In the genomic region with DNA sequence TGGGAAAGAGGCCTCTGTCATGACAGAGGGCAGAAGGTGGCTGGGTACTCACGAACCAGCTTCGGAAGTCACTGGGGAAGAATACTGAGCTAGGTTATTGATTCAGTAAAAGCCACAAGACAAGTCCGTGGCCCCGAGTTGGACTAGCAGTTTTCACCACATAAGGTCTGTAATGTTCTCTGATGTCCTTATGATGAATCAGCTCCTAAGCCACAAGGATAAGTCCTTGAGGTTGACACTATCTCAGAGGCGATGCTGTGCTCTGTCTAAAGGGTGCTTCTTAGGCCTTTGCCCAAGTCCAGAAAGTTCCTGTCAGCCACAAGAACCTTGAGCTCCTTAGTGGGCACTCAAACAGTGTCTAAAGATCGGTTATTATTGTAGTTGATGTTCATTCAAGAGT, we compare ENCODE assay signal across 13 mouse cellular contexts. TPM values are rescaled to one million over a fixed set of nuclear protein-coding genes. Genes with fewer than 3 reads are reported as not detected.
DNase-seq lines count a peak whose midpoint lies in the region; ATAC-seq lines count a peak whose summit lies in the region.
"Had no signal": no experiment of that assay in that cellular context is flagged by ENCODE, and none has a peak within 500 bp of the region (broad histone marks: within the 10 kb centered on the region; RNA-seq: fewer than 3 reads in every experiment).

No protein-coding gene starts in this region.

- 88% methylated on average over 6 of the region's 6 CpGs for WGBS in forebrain, embryonic 13.5 days
- WGBS in forebrain, embryonic 10.5 days: 91% methylated on average over 6 of the region's 6 CpGs
- WGBS in intestine, embryonic 15.5 days: 83% methylated on average over 6 of the region's 6 CpGs
- 92% methylated on average over 6 of the region's 6 CpGs for WGBS in intestine, embryonic 16.5 days
- 66% methylated on average over 6 of the region's 6 CpGs for WGBS in macrophage (ENCODE audit: missing documents)

- intact Hi-C loops in left cerebral cortex, postnatal 25 days (cut with DNase I): no loop called here

- H3K4me3 ChIP-seq in forebrain, embryonic 13.5 days: no peak overlapping the region
- H3K4me3 ChIP-seq in forebrain, embryonic 10.5 days: no peak overlapping the region
- H3K4me3 ChIP-seq in intestine, embryonic 15.5 days (replicated peaks): no peak overlapping the region
- no peak overlapping the region for H3K4me3 ChIP-seq in intestine, embryonic 16.5 days (ENCODE audit: low read length)
- peak overlapping the region; percentile 0 for H3K4me3 ChIP-seq in megakaryocyte, embryonic 14.5 days (replicated peaks)
- peak overlapping the region; percentile 77 for H3K4me3 ChIP-seq in macrophage (ENCODE audit: inconsistent target)
- H3K4me3 ChIP-seq: embryonic facial prominence, embryonic 12.5 days; myocyte had no signal

- no peak for DNase-seq in forebrain, embryonic 10.5 days (ENCODE audit: extremely low spot score, low spot score)
- no peak for DNase-seq in left cerebral cortex, postnatal 25 days (ENCODE audit: low spot score in 2 of 2)
- DNase-seq: cerebellum, postnatal 14 days had no signal

- no peaks in the 10 kb centered on the region for H3K27me3 ChIP-seq in forebrain, embryonic 13.5 days
- H3K27me3 ChIP-seq in forebrain, embryonic 10.5 days (ENCODE audit: poor library complexity, severe bottlenecking): peaks cover 23% of the 10 kb centered on the region
- H3K27me3 ChIP-seq in intestine, embryonic 15.5 days (replicated peaks): no peaks in the 10 kb centered on the region
- no peaks in the 10 kb centered on the region for H3K27me3 ChIP-seq in intestine, embryonic 16.5 days (replicated peaks; ENCODE audit: control insufficient read depth, insufficient read depth, low read length)
- peaks cover 2% of the 10 kb centered on the region for H3K27me3 ChIP-seq in megakaryocyte, embryonic 14.5 days (replicated peaks)
- H3K27me3 ChIP-seq: embryonic facial prominence, embryonic 12.5 days had no signal

- H3K9ac ChIP-seq in forebrain, embryonic 13.5 days: no peak overlapping the region
- no peak overlapping the region for H3K9ac ChIP-seq in intestine, embryonic 15.5 days
- H3K9ac ChIP-seq in intestine, embryonic 16.5 days (ENCODE audit: low read depth, low read length): no peak overlapping the region
- H3K9ac ChIP-seq: embryonic facial prominence, embryonic 12.5 days; liver, embryonic 14.5 days had no signal

- ATAC-seq in forebrain, embryonic 13.5 days: no peak
- ATAC-seq in intestine, embryonic 15.5 days: no peak
- ATAC-seq in intestine, embryonic 16.5 days: no peak
- no peak for ATAC-seq in megakaryocyte, adult 5-6 weeks (ENCODE audit: poor library complexity, severe bottlenecking)

- H3K4me2 ChIP-seq in forebrain, embryonic 13.5 days: peak overlapping the region; percentile 62
- 0 out of 2 replicates have a peak overlapping the region, but pooled peaks have one; percentile 0 for H3K4me2 ChIP-seq in intestine, embryonic 15.5 days (replicated peaks)
- H3K4me2 ChIP-seq in intestine, embryonic 16.5 days (ENCODE audit: low read depth, low read length): no peak overlapping the region
- H3K4me2 ChIP-seq: embryonic facial prominence, embryonic 12.5 days had no signal

- H3K9me3 ChIP-seq in forebrain, embryonic 13.5 days (replicated peaks): no peaks in the 10 kb centered on the region
- H3K9me3 ChIP-seq in forebrain, embryonic 10.5 days: no peaks in the 10 kb centered on the region
- H3K9me3 ChIP-seq in intestine, embryonic 15.5 days: no peaks in the 10 kb centered on the region
- no peaks in the 10 kb centered on the region for H3K9me3 ChIP-seq in intestine, embryonic 16.5 days (ENCODE audit: control insufficient read depth, low read length)
- H3K9me3 ChIP-seq in megakaryocyte, embryonic 14.5 days: no peaks in the 10 kb centered on the region
- H3K9me3 ChIP-seq: embryonic facial prominence, embryonic 12.5 days had no signal

- peaks cover 72% of the 10 kb centered on the region for H3K79me2 ChIP-seq in macrophage (ENCODE audit: inconsistent target)

- H3K36me3 ChIP-seq in forebrain, embryonic 13.5 days (ENCODE audit: poor library complexity, severe bottlenecking): no peaks in the 10 kb centered on the region
- no peaks in the 10 kb centered on the region for H3K36me3 ChIP-seq in forebrain, embryonic 10.5 days (replicated peaks)
- no peaks in the 10 kb centered on the region for H3K36me3 ChIP-seq in intestine, embryonic 15.5 days
- H3K36me3 ChIP-seq in intestine, embryonic 16.5 days (ENCODE audit: control insufficient read depth, insufficient read depth, low read length): no peaks in the 10 kb centered on the region
- no peaks in the 10 kb centered on the region for H3K36me3 ChIP-seq in megakaryocyte, embryonic 14.5 days (replicated peaks; ENCODE audit: low read length)
- H3K36me3 ChIP-seq in macrophage (ENCODE audit: inconsistent target): 0 out of 2 replicates have a peak, but pooled peaks cover 9% of the 10 kb centered on the region
- H3K36me3 ChIP-seq: embryonic facial prominence, embryonic 12.5 days had no signal

- H3K4me1 ChIP-seq in forebrain, embryonic 13.5 days: peaks cover 42% of the 10 kb centered on the region
- H3K4me1 ChIP-seq in forebrain, embryonic 10.5 days: peaks cover 21% of the 10 kb centered on the region
- H3K4me1 ChIP-seq in intestine, embryonic 15.5 days (replicated peaks): peaks cover 12% of the 10 kb centered on the region; the same call in 1 of the 2 replicates
- H3K4me1 ChIP-seq in intestine, embryonic 16.5 days (ENCODE audit: control insufficient read depth, insufficient read depth, low read length): peaks cover 4% of the 10 kb centered on the region
- H3K4me1 ChIP-seq in megakaryocyte, embryonic 14.5 days: peaks cover 47% of the 10 kb centered on the region

- H3K27ac ChIP-seq in forebrain, embryonic 13.5 days: no peak overlapping the region
- no peak overlapping the region for H3K27ac ChIP-seq in forebrain, embryonic 10.5 days
- H3K27ac ChIP-seq in intestine, embryonic 15.5 days: no peak overlapping the region
- H3K27ac ChIP-seq in intestine, embryonic 16.5 days (ENCODE audit: low read length): no peak overlapping the region
- peak overlapping the region; percentile 96 for H3K27ac ChIP-seq in macrophage
- H3K27ac ChIP-seq: embryonic facial prominence, embryonic 12.5 days; liver, embryonic 14.5 days had no signal

RNA-seq across cellular contexts. Expression of gene Entpd1, which starts 49.7 kb away (rescaled TPM):
- 8.8 and 12.4 TPM in 2 replicates for polyA plus RNA-seq in forebrain, embryonic 13.5 days (2015; fragmentation: Nextera tagmentation; extraction: Ambion mirVana)
- 2.6 and 3.7 TPM in 2 replicates for polyA plus RNA-seq in forebrain, embryonic 10.5 days (2016; fragmentation: Nextera tagmentation; extraction: Ambion mirVana)
- polyA plus RNA-seq in intestine, embryonic 15.5 days (2015; fragmentation: Nextera tagmentation; extraction: Ambion mirVana): 7.0 and 7.8 TPM in 2 replicates
- polyA plus RNA-seq in intestine, embryonic 16.5 days (2015; fragmentation: Nextera tagmentation; extraction: Ambion mirVana): 7.5 and 7.6 TPM in 2 replicates
- polyA plus RNA-seq in megakaryocyte, embryonic 14.5 days (2012; ENCODE audit: insufficient read depth, low replicate concordance): 1.9 TPM in 1 of 2 replicates, not detected in the other
- total RNA-seq in megakaryocyte, adult 5-6 weeks (2015): 21.8 and 22.3 TPM in 2 replicates
- total RNA-seq in megakaryocyte, adult 5-6 weeks (2017): 44.0 and 51.9 TPM in 2 replicates
- total RNA-seq in macrophage (2018; cell fraction: chromatin; rRNA removed): 100 to 1,000 TPM in 23 of 26 experiments, 10 to 100 TPM in 3; 33.7 to 454 (median 135) TPM
- 100 to 1,000 TPM in 18 of 26 experiments, 10 to 100 TPM in 8; 86.1 to 339 (median 189) TPM for total RNA-seq in macrophage (2018; cell fraction: cytosol; rRNA removed)
- total RNA-seq in macrophage (2018; cell fraction: nucleus; rRNA removed): 100 to 1,000 TPM in 24 of 26 experiments, 10 to 100 TPM in 2; 83.5 to 570 (median 192) TPM
- 164 to 283 TPM (median 241 TPM) in 3 replicates for polyA plus RNA-seq in macrophage (2018)
- total RNA-seq in left cerebral cortex, postnatal 25 days (2021): 10 to 100 TPM; 18.9 to 22.6 TPM
- total RNA-seq: MEL had no signal

RNA-seq across cellular contexts. Expression of gene Tctn3, which starts 49.8 kb away (rescaled TPM):
- polyA plus RNA-seq in forebrain, embryonic 13.5 days (2015; fragmentation: Nextera tagmentation; extraction: Ambion mirVana): 11.6 and 12.7 TPM in 2 replicates
- 12.0 and 12.6 TPM in 2 replicates for polyA plus RNA-seq in forebrain, embryonic 10.5 days (2016; fragmentation: Nextera tagmentation; extraction: Ambion mirVana)
- polyA plus RNA-seq in intestine, embryonic 15.5 days (2015; fragmentation: Nextera tagmentation; extraction: Ambion mirVana): 9.8 and 10.5 TPM in 2 replicates
- polyA plus RNA-seq in intestine, embryonic 16.5 days (2015; fragmentation: Nextera tagmentation; extraction: Ambion mirVana): 10.6 and 11.7 TPM in 2 replicates
- 1.2 and 2.3 TPM in 2 replicates for polyA plus RNA-seq in megakaryocyte, embryonic 14.5 days (2012; ENCODE audit: insufficient read depth, low replicate concordance)
- 2.5 and 5.8 TPM in 2 replicates for total RNA-seq in megakaryocyte, adult 5-6 weeks (2015)
- total RNA-seq in megakaryocyte, adult 5-6 weeks (2017): 1.6 and 3.2 TPM in 2 replicates
- 10 to 100 TPM; 10.5 to 46.6 (median 22.1) TPM for total RNA-seq in macrophage (2018; cell fraction: chromatin; rRNA removed)
- total RNA-seq in macrophage (2018; cell fraction: cytosol; rRNA removed): 10 to 100 TPM in 6 of 26 experiments, 1 to 10 TPM in 20; 4.0 to 12.7 (median 7.7) TPM
- total RNA-seq in macrophage (2018; cell fraction: nucleus; rRNA removed): 10 to 100 TPM in 23 of 26 experiments, 1 to 10 TPM in 3; 9.6 to 43.3 (median 20.3) TPM
- polyA plus RNA-seq in macrophage (2018): 7.0 to 10.4 TPM (median 7.7 TPM) in 3 replicates
- total RNA-seq in left cerebral cortex, postnatal 25 days (2021): 10 to 100 TPM; 22.4 to 24.5 TPM

Comparison
In these comparisons a context has a peak if more than half of its experiments do, and no peak if none do; other contexts are left out.
1. H3K4me3 ChIP-seq: peak in megakaryocyte, embryonic 14.5 days (single experiment) and macrophage (single experiment); none in forebrain, embryonic 13.5 days (single experiment), forebrain, embryonic 10.5 days (single experiment), intestine, embryonic 15.5 days (single experiment) and intestine, embryonic 16.5 days (single experiment).
2. RNA of gene Entpd1, which starts 49.7 kb away (polyA plus RNA-seq): 164 to 283 TPM in macrophage; 8.8 to 12.4 TPM in forebrain, embryonic 13.5 days, 7.0 to 7.8 TPM in intestine, embryonic 15.5 days, 7.5 to 7.6 TPM in intestine, embryonic 16.5 days, 2.6 to 3.7 TPM in forebrain, embryonic 10.5 days and 1.9 TPM in megakaryocyte, embryonic 14.5 days; every median in the first group is over 10 times any median in the second.